Mouse (Mus musculus): ENCODE measurements around the gene Irak2. TPM values are rescaled to one million over a fixed set of nuclear protein-coding genes. Genes with fewer than 3 reads are reported as not detected.

Gene Irak2
- polyA plus RNA-seq, 1 experiment from 2014 or later = 1.3 TPM

GRCm38 (mm10) chr6:113677070-113677734 is 38.9 kb downstream of the Irak2 start:
- H3K27me3 ChIP-seq = no peaks in the 10 kb centered on the region
- 86% methylated on average over 14 of the region's 14 CpGs for WGBS
- H3K4me3 ChIP-seq (replicated peaks) = no peak overlapping the region
- no peaks in the 10 kb centered on the region for H3K36me3 ChIP-seq
- no peak overlapping the region for H3K27ac ChIP-seq
- H3K4me2 ChIP-seq (replicated peaks) = no peak overlapping the region
- H3K9me3 ChIP-seq = no peaks in the 10 kb centered on the region
- H3K9ac ChIP-seq (replicated peaks) = no peak overlapping the region
- ATAC-seq = no peak
- H3K4me1 ChIP-seq (replicated peaks) = no peaks in the 10 kb centered on the region

GRCm38 (mm10) chr6:113678246-113679012 is 40.2 kb downstream of the Irak2 start:
- WGBS = 72% methylated on average over 14 of the region's 14 CpGs
- Histone ChIP-seq H3K4me2 (replicated peaks) (no peak overlapping the region), H3K36me3 (no peaks in the 10 kb centered on the region), H3K27me3 (no peaks in the 10 kb centered on the region), H3K9me3 (no peaks in the 10 kb centered on the region), H3K9ac (replicated peaks) (no peak overlapping the region), H3K4me3 (replicated peaks) (no peak overlapping the region), H3K27ac (no peak overlapping the region), H3K4me1 (replicated peaks) (no peaks in the 10 kb centered on the region)
- no peak for ATAC-seq

GRCm38 (mm10) chr6:113679993-113680566 is 41.8 kb downstream of the Irak2 start:
- Histone ChIP-seq H3K4me3 (replicated peaks) (no peak overlapping the region), H3K9me3 (no peaks in the 10 kb centered on the region), H3K27ac (no peak overlapping the region), H3K4me1 (replicated peaks) (no peaks in the 10 kb centered on the region), H3K9ac (replicated peaks) (no peak overlapping the region), H3K36me3 (no peaks in the 10 kb centered on the region), H3K27me3 (no peaks in the 10 kb centered on the region), H3K4me2 (replicated peaks) (no peak overlapping the region)
- 89% methylated on average over 9 of the region's 9 CpGs for WGBS
- ATAC-seq = no peak

GRCm38 (mm10) chr6:113681271-113681670 is 43.0 kb downstream of the Irak2 start:
- H3K4me1 ChIP-seq (replicated peaks) = no peaks in the 10 kb centered on the region
- 18% methylated on average over 4 of the region's 4 CpGs for WGBS
- 0 out of 2 replicates have a peak, but pooled peaks have one; percentile 55 for ATAC-seq
- no peak overlapping the region for H3K27ac ChIP-seq
- no peaks in the 10 kb centered on the region for H3K27me3 ChIP-seq
- H3K36me3 ChIP-seq = no peaks in the 10 kb centered on the region
- no peak overlapping the region for H3K9ac ChIP-seq (replicated peaks)
- H3K9me3 ChIP-seq = no peaks in the 10 kb centered on the region
- no peak overlapping the region for H3K4me3 ChIP-seq (replicated peaks)
- no peak overlapping the region for H3K4me2 ChIP-seq (replicated peaks)

GRCm38 (mm10) chr6:113683081-113683825 is 45.0 kb downstream of the Irak2 start:
- H3K9me3 ChIP-seq = no peaks in the 10 kb centered on the region
- ATAC-seq = no peak
- 86% methylated on average over 10 of the region's 10 CpGs for WGBS

GRCm38 (mm10) chr6:113686551-113687125 is 48.4 kb downstream of the Irak2 start:
- no peak for ATAC-seq

More at GRCm38 (mm10) chr6:113683081-113683825, 45.0 kb downstream of the Irak2 start:
- Histone ChIP-seq H3K4me3 (replicated peaks) (no peak overlapping the region), H3K27me3 (no peaks in the 10 kb centered on the region), H3K9ac (replicated peaks) (no peak overlapping the region), H3K27ac (no peak overlapping the region), H3K4me1 (replicated peaks) (no peaks in the 10 kb centered on the region), H3K36me3 (no peaks in the 10 kb centered on the region), H3K4me2 (replicated peaks) (no peak overlapping the region)

GRCm38 (mm10) chr6:113690008-113690399 is 51.7 kb downstream of the Irak2 start:
- Histone ChIP-seq H3K27me3 (no peaks in the 10 kb centered on the region), H3K4me3 (replicated peaks) (no peak overlapping the region), H3K36me3 (no peaks in the 10 kb centered on the region), H3K4me1 (replicated peaks) (peaks cover 14% of the 10 kb centered on the region), H3K9ac (replicated peaks) (peak overlapping the region; percentile 23; the same call in 1 of the 2 replicates), H3K9me3 (no peaks in the 10 kb centered on the region), H3K4me2 (replicated peaks) (no peak overlapping the region), H3K27ac (peak overlapping the region; percentile 35; the same call in 1 of the 2 replicates)
- ATAC-seq = no peak
- WGBS = 30% methylated on average over 7 of the region's 7 CpGs

More at GRCm38 (mm10) chr6:113686551-113687125, 48.4 kb downstream of the Irak2 start:
- no peak overlapping the region for H3K4me3 ChIP-seq (replicated peaks)
- H3K27ac ChIP-seq = no peak overlapping the region
- 37% methylated on average over 8 of the region's 8 CpGs for WGBS
- H3K27me3 ChIP-seq = no peaks in the 10 kb centered on the region
- no peaks in the 10 kb centered on the region for H3K36me3 ChIP-seq
- peaks cover 14% of the 10 kb centered on the region for H3K4me1 ChIP-seq (replicated peaks)
- no peak overlapping the region for H3K9ac ChIP-seq (replicated peaks)
- H3K4me2 ChIP-seq (replicated peaks) = no peak overlapping the region
- no peaks in the 10 kb centered on the region for H3K9me3 ChIP-seq

- 18% methylated on average over 14 of the region's 14 CpGs for WGBS
- peak overlapping the region; percentile 26; the same call in 1 of the 2 replicates for H3K27ac ChIP-seq
Observed at GRCm38 (mm10) chr6:113690400-113691083, 52.3 kb downstream of the Irak2 start.

GRCm38 (mm10) chr6:113691084-113691462 is 52.8 kb downstream of the Irak2 start:
- Histone ChIP-seq H3K4me2 (replicated peaks) (peak overlapping the region; percentile 27; the same call in 1 of the 2 replicates), H3K36me3 (no peaks in the 10 kb centered on the region), H3K9me3 (no peaks in the 10 kb centered on the region), H3K27ac (peak overlapping the region; percentile 26; the same call in 1 of the 2 replicates), H3K4me1 (replicated peaks) (peaks cover 16% of the 10 kb centered on the region), H3K4me3 (replicated peaks) (no peak overlapping the region), H3K9ac (replicated peaks) (peak overlapping the region; percentile 48), H3K27me3 (no peaks in the 10 kb centered on the region)
- 85% methylated on average over 4 of the region's 4 CpGs for WGBS
- no peak for ATAC-seq

More at GRCm38 (mm10) chr6:113690400-113691083, 52.3 kb downstream of the Irak2 start:
- Histone ChIP-seq H3K27me3 (no peaks in the 10 kb centered on the region), H3K4me1 (replicated peaks) (peaks cover 14% of the 10 kb centered on the region), H3K9ac (replicated peaks) (peak overlapping the region; percentile 48), H3K36me3 (no peaks in the 10 kb centered on the region), H3K4me2 (replicated peaks) (peak overlapping the region; percentile 27), H3K4me3 (replicated peaks) (no peak overlapping the region), H3K9me3 (no peaks in the 10 kb centered on the region)
- ATAC-seq = 0 out of 2 replicates have a peak, but pooled peaks have one; percentile 45

GRCm38 (mm10) chr6:113692661-113693133 is 54.4 kb downstream of the Irak2 start:
- ATAC-seq = no peak
- no peak overlapping the region for H3K27ac ChIP-seq
- H3K4me3 ChIP-seq (replicated peaks) = no peak overlapping the region
- H3K36me3 ChIP-seq = no peaks in the 10 kb centered on the region
- H3K9me3 ChIP-seq = no peaks in the 10 kb centered on the region
- H3K27me3 ChIP-seq = no peaks in the 10 kb centered on the region
- no peak overlapping the region for H3K9ac ChIP-seq (replicated peaks)
- H3K4me1 ChIP-seq (replicated peaks) = peaks cover 22% of the 10 kb centered on the region
- WGBS = 77% methylated on average over 5 of the region's 5 CpGs
- H3K4me2 ChIP-seq (replicated peaks) = no peak overlapping the region

- H3K36me3 ChIP-seq = no peaks in the 10 kb centered on the region
- ATAC-seq = no peak
- no peak overlapping the region for H3K27ac ChIP-seq
- peaks cover 29% of the 10 kb centered on the region for H3K4me1 ChIP-seq (replicated peaks)
- 93% methylated on average over 5 of the region's 5 CpGs for WGBS
- H3K4me2 ChIP-seq (replicated peaks) = no peak overlapping the region
- H3K9me3 ChIP-seq = no peaks in the 10 kb centered on the region
- H3K27me3 ChIP-seq = no peaks in the 10 kb centered on the region
- H3K4me3 ChIP-seq (replicated peaks) = no peak overlapping the region
- H3K9ac ChIP-seq (replicated peaks) = no peak overlapping the region
Observed at GRCm38 (mm10) chr6:113693377-113693776, 55.1 kb downstream of the Irak2 start.

Measured in midbrain, embryonic 13.5 days (tissue).